Mouse (Mus musculus): ENCODE data around the gene Esrrg.

Esrrg gene

GRCm38 (mm10) chr1:187830937-187831336 lies 222.3 kb downstream of the Esrrg start:
- DNase-seq (ENCODE audit: low read depth, low spot score) = no peak

GRCm38 (mm10) chr1:187832851-187833250 lies 224.3 kb downstream of the Esrrg start:
- no peak for DNase-seq (ENCODE audit: low read depth, low spot score)

- no peak for DNase-seq (ENCODE audit: low read depth, low spot score)
These were observed 226.0 kb downstream of the Esrrg start for GRCm38 (mm10) chr1:187834576-187834975.

GRCm38 (mm10) chr1:187836384-187836783 lies 227.8 kb downstream of the Esrrg start:
- DNase-seq (ENCODE audit: low read depth, low spot score) = no peak

- no peak for DNase-seq (ENCODE audit: low read depth, low spot score)
These were observed 228.3 kb downstream of the Esrrg start for GRCm38 (mm10) chr1:187836876-187837275.

- no peak for DNase-seq (ENCODE audit: low read depth, low spot score)
These were observed 233.0 kb downstream of the Esrrg start for GRCm38 (mm10) chr1:187841629-187842028.

- no peak for DNase-seq (ENCODE audit: low read depth, low spot score)
These were observed 234.1 kb downstream of the Esrrg start for GRCm38 (mm10) chr1:187842702-187843101.

- no peak for DNase-seq (ENCODE audit: low read depth, low spot score)
These were observed 245.6 kb downstream of the Esrrg start for GRCm38 (mm10) chr1:187854148-187854547.

- no peak for DNase-seq (ENCODE audit: low read depth, low spot score)
These were observed 253.7 kb downstream of the Esrrg start for GRCm38 (mm10) chr1:187862339-187862738.

GRCm38 (mm10) chr1:187868427-187868826 lies 259.8 kb downstream of the Esrrg start:
- DNase-seq (ENCODE audit: low read depth, low spot score) = no peak

GRCm38 (mm10) chr1:187872208-187872607 lies 263.6 kb downstream of the Esrrg start:
- no peak for DNase-seq (ENCODE audit: low read depth, low spot score)

- DNase-seq (ENCODE audit: low read depth, low spot score) = no peak
These were observed 264.2 kb downstream of the Esrrg start for GRCm38 (mm10) chr1:187872744-187873143.

GRCm38 (mm10) chr1:187873770-187874169 lies 265.2 kb downstream of the Esrrg start:
- DNase-seq (ENCODE audit: low read depth, low spot score) = no peak

- DNase-seq (ENCODE audit: low read depth, low spot score) = no peak
These were observed 278.7 kb downstream of the Esrrg start for GRCm38 (mm10) chr1:187887270-187887669.

GRCm38 (mm10) chr1:187888142-187888541 lies 279.6 kb downstream of the Esrrg start:
- DNase-seq (ENCODE audit: low read depth, low spot score) = no peak

GRCm38 (mm10) chr1:187889096-187889495 lies 280.5 kb downstream of the Esrrg start:
- no peak for DNase-seq (ENCODE audit: low read depth, low spot score)

GRCm38 (mm10) chr1:187891262-187891661 lies 282.7 kb downstream of the Esrrg start:
- DNase-seq (ENCODE audit: low read depth, low spot score) = no peak

- no peak for DNase-seq (ENCODE audit: low read depth, low spot score)
These were observed 286.9 kb downstream of the Esrrg start for GRCm38 (mm10) chr1:187895459-187895858.

GRCm38 (mm10) chr1:187896291-187896690 lies 287.7 kb downstream of the Esrrg start:
- DNase-seq (ENCODE audit: low read depth, low spot score) = no peak

GRCm38 (mm10) chr1:187896910-187897309 lies 288.3 kb downstream of the Esrrg start:
- DNase-seq (ENCODE audit: low read depth, low spot score) = no peak

GRCm38 (mm10) chr1:187899541-187899940 lies 290.9 kb downstream of the Esrrg start:
- DNase-seq (ENCODE audit: low read depth, low spot score) = no peak

GRCm38 (mm10) chr1:187900756-187901155 lies 292.2 kb downstream of the Esrrg start:
- no peak for DNase-seq (ENCODE audit: low read depth, low spot score)

GRCm38 (mm10) chr1:187902176-187902575 lies 293.6 kb downstream of the Esrrg start:
- DNase-seq (ENCODE audit: low read depth, low spot score) = no peak

GRCm38 (mm10) chr1:187904731-187905130 lies 296.1 kb downstream of the Esrrg start:
- DNase-seq (ENCODE audit: low read depth, low spot score) = no peak

Measured in CD4-positive, CD25-positive, alpha-beta regulatory T cell, adult 2 months (primary cell).